Mouse (Mus musculus) cortical plate, adult 2 months (tissue): ENCODE measurements around the gene Slc25a17. TPM values are rescaled to one million over a fixed set of nuclear protein-coding genes. Genes with fewer than 3 reads are reported as not detected.

Experiments used
- H3K27ac ChIP-seq: fragments of 200-500 bp; 2 replicates; pipeline ENCODE4 v1.5.1; 2012; ENCODE audit warnings: low read length, control low read depth, inconsistent platforms; ENCODE audit not compliant: insufficient read depth
- H3K4me1 ChIP-seq: fragments of 200-500 bp; 2 replicates; pipeline ENCODE4 v1.6.1; 2011; ENCODE audit warnings: low read length; ENCODE audit not compliant: control insufficient read depth, insufficient read depth
- H3K4me3 ChIP-seq: fragments of 200-500 bp; 2 replicates; pipeline ENCODE4 v1.5.1; 2011; ENCODE audit warnings: mild to moderate bottlenecking, low read length, control low read depth; ENCODE audit not compliant: insufficient read depth
- CTCF ChIP-seq: fragments of 200-500 bp; IDR thresholded peaks from 2 replicates; pipeline ENCODE4 v1.5.1; 2011; ENCODE audit warnings: mild to moderate bottlenecking, control low read depth, low read length; ENCODE audit not compliant: insufficient read depth; ENCODE audit errors: extremely low read depth
- POLR2A ChIP-seq: fragments of 200-500 bp; IDR thresholded peaks from 2 replicates; pipeline ENCODE4 v1.6.1; 2011; ENCODE audit warnings: mild to moderate bottlenecking, low read length, control low read depth; ENCODE audit not compliant: insufficient read depth; ENCODE audit errors: extremely low read depth
- polyA plus RNA-seq: library from polyadenylated mRNA; depleted of rRNA; stranded (reverse); fragments of >200 nt; gene quantifications from 2 replicates; pipeline ENCODE4 v1.2.3, GENCODE M21; 2012

The Slc25a17 gene
- polyA plus RNA-seq, 1 experiment = 47.7 TPM

DNA sequence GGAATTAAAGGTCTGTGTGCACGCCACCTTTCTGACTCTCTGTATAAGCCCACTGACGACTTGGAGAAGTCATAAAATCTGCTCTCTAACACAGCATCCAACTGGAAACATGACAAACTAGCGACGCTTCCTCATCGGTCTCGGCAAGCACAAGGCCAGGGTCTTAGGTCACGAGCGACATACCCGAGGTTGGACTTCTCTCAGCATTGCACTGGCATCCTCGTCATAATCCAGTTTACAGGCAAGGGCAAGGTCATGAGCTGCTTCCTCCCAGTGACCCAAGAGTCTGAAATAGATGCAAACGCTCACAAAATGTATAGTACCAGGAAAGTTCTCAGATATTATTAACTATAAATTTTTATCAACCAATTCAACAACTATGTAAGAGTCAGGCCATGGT is 14.0 kb upstream of the Slc25a17 start:
- H3K27ac ChIP-seq = no peak overlapping the region
- TF ChIP-seq POLR2A (no peak), CTCF (no peak)
- no peaks in the 10 kb centered on the region for H3K4me1 ChIP-seq
- H3K4me3 ChIP-seq = no peak overlapping the region

DNA sequence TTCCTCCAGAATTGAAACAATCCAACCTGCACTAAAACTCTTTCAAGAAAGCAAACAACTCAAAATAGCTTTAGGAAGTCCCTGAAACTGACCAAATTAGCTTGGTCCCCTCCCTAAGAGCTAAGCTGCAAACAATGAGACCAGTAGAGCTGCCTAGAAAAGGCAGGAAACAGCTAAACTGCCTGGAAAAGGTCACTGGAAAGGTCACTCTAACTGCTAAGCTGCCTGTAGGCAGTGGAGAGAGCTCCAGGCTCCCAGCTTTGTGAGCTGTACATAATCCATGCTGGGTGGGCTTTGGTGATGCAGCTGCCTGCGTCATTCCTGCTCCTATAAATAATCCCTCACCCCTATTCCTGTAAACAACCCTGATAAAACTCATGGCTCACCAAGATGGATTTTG is 9.7 kb upstream of the Slc25a17 start:
- H3K4me3 ChIP-seq = no peak overlapping the region
- no peak for TF ChIP-seq CTCF
- TF ChIP-seq POLR2A = no peak
- no peaks in the 10 kb centered on the region for H3K4me1 ChIP-seq
- no peak overlapping the region for H3K27ac ChIP-seq

- Histone ChIP-seq H3K27ac (no peak overlapping the region), H3K4me1 (no peaks in the 10 kb centered on the region)
- TF ChIP-seq CTCF (no peak), POLR2A (no peak)
Measured at GRCm38 (mm10) chr15:81368601-81369000, 8.0 kb upstream of the Slc25a17 start.

GRCm38 (mm10) chr15:81366241-81366640 is 5.6 kb upstream of the Slc25a17 start:
- Histone ChIP-seq H3K4me1 (no peaks in the 10 kb centered on the region), H3K4me3 (no peak overlapping the region), H3K27ac (no peak overlapping the region)
- TF ChIP-seq POLR2A (no peak), CTCF (no peak)

More at GRCm38 (mm10) chr15:81368601-81369000, 8.0 kb upstream of the Slc25a17 start:
- no peak overlapping the region for H3K4me3 ChIP-seq

DNA sequence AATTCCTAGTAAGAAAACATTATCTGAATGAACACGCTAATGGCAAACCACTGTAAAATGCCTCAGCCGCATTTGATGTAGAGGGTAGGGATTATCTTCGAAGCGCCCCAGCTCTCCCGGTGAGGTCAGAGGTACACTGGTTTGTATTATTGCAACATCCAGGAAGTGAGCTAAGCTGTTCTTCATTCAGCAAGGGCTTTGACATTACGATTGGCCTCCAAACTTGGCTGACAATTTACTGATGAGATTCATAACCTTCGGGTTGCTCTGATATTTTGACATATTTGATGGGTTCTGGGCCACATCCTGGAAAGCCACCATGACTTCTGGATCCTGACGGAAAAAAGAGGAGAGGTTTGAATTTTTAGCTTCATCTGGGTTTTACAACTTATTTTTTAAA is 4.6 kb upstream of the Slc25a17 start:
- Histone ChIP-seq H3K4me3 (no peak overlapping the region), H3K27ac (no peak overlapping the region), H3K4me1 (no peaks in the 10 kb centered on the region)
- TF ChIP-seq POLR2A (no peak), CTCF (no peak)

DNA sequence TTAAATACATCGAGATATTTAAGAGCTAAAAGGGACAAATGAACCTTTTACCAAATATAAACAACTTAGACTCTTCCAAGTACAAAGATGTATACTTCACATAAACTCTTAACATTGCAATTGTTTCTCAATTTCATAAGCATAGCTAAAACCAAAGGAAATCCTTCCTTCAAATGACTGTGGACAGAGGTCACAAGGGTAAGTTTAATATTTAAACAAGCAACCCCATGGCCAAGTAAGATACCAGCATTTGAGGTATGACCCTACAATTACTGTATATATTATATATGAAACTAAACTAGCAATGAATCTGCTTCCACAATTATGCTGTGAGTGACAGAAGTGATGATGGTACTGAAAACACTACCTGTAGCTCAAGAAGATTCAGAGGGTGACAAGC is 3.7 kb upstream of the Slc25a17 start:
- no peak for TF ChIP-seq CTCF
- TF ChIP-seq POLR2A = no peak
- H3K27ac ChIP-seq = no peak overlapping the region
- H3K4me1 ChIP-seq = peaks cover 4% of the 10 kb centered on the region; the same call in 1 of the 2 replicates
- H3K4me3 ChIP-seq = no peak overlapping the region

DNA sequence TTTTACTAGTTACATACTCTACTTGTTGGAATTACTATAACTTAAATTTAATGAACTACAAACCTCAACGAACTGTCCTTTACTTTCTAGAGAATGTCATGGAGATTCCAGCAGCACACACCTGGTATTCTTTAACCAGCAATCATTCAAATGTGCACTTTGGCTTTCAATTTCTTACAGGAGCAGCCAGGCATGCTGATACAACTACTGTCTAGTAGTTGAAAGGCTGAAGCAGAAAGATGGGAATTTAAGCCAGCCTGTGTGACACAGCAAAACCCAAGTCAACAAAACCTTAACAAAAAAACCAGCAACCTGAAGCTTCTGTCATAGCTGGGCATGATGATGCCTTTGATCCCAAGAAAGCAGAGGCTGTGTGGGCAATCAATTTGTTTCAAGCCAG is 1.9 kb upstream of the Slc25a17 start:
- H3K27ac ChIP-seq = no peak overlapping the region
- TF ChIP-seq CTCF (no peak), POLR2A (no peak)

GRCm38 (mm10) chr15:81361417-81362015 is 904 bp upstream of the Slc25a17 start:
- no peak for TF ChIP-seq CTCF
- TF ChIP-seq POLR2A = no peak
- H3K4me3 ChIP-seq = no peak overlapping the region
- peaks cover 4% of the 10 kb centered on the region; the same call in 1 of the 2 replicates for H3K4me1 ChIP-seq
- peak overlapping the region; percentile 16; the same call in 1 of the 2 replicates for H3K27ac ChIP-seq

More for the DNA sequence above, 1.9 kb upstream of the Slc25a17 start:
- peaks cover 4% of the 10 kb centered on the region; the same call in 1 of the 2 replicates for H3K4me1 ChIP-seq
- no peak overlapping the region for H3K4me3 ChIP-seq

DNA sequence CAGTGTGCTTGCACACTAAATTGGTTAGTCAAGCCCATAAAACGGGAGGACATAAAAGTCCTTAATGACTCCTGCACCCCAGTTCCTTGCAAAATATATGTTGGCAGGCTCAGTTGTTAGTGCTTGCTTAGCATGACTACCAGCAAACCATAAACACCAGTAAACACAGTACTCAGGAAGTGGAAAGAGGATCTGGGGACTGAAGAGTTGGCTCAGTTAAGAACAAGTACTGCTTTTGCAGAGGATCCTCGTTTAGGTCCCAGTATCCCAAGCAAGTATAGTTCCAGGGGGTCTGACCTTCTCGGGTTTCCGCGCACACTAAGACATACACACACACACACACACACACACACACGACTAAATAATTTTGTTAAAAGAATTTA is 401 bp upstream of the Slc25a17 start:
- Histone ChIP-seq H3K27ac (peak overlapping the region; percentile 16; the same call in 1 of the 2 replicates), H3K4me1 (peaks cover 4% of the 10 kb centered on the region; the same call in 1 of the 2 replicates), H3K4me3 (peak overlapping the region; percentile 89; the same call in 1 of the 2 replicates)
- no peak for TF ChIP-seq POLR2A
- TF ChIP-seq CTCF = no peak

DNA sequence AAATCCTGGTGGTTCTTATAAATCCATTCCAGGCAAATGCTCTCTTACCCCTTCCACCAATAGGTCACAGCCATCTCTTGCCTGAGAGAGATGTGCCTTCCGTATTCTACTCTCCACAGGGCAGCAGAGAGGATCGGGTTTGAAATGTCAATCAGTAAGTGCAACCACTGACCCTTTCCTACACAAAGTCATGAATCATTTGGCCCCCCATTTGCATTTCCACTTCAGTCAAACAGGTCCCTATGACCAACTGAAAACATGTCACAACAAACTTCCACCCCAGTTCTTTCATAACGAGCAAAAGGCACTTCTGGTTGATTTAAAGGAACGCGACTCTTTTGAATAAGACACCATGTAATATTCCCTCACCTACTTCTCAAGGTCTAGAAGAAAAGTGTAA is 1.2 kb downstream of the Slc25a17 start:
- H3K4me3 ChIP-seq = no peak overlapping the region
- no peak for TF ChIP-seq POLR2A
- TF ChIP-seq CTCF = no peak
- H3K27ac ChIP-seq = no peak overlapping the region
- H3K4me1 ChIP-seq = peaks cover 4% of the 10 kb centered on the region; the same call in 1 of the 2 replicates
